Mouse (Mus musculus): ENCODE data around the gene Deup1. TPM values are rescaled to one million over a fixed set of nuclear protein-coding genes. Genes with fewer than 3 reads are reported as not detected.

Gene Deup1
- polyA plus RNA-seq, 1 experiment from 2014 or later = 2.3 TPM

- Histone ChIP-seq H3K27me3 (no peaks in the 10 kb centered on the region), H3K4me3 (no peak overlapping the region), H3K9ac (no peak overlapping the region), H3K4me1 (replicated peaks) (peaks cover 7% of the 10 kb centered on the region; the same call in 1 of the 2 replicates), H3K9me3 (no peaks in the 10 kb centered on the region), H3K4me2 (no peak overlapping the region), H3K27ac (replicated peaks) (no peak overlapping the region), H3K36me3 (no peaks in the 10 kb centered on the region)
- WGBS = 48% methylated on average over 10 of the region's 10 CpGs
- peak; percentile 45; the same call in 1 of the 2 replicates for ATAC-seq (ENCODE audit: low FRiP score, low read depth)
Observed at GRCm38 (mm10) chr9:15619020-15619590, 8.6 kb downstream of the Deup1 start.

- Histone ChIP-seq H3K9ac (no peak overlapping the region), H3K4me2 (no peak overlapping the region), H3K27ac (replicated peaks) (no peak overlapping the region), H3K4me1 (replicated peaks) (peaks cover 7% of the 10 kb centered on the region; the same call in 1 of the 2 replicates), H3K4me3 (no peak overlapping the region), H3K36me3 (no peaks in the 10 kb centered on the region), H3K9me3 (no peaks in the 10 kb centered on the region), H3K27me3 (no peaks in the 10 kb centered on the region)
- no peak for ATAC-seq (ENCODE audit: low FRiP score, low read depth)
- WGBS = 39% methylated on average over 7 of the region's 7 CpGs
Observed at GRCm38 (mm10) chr9:15617061-15617460, 10.7 kb downstream of the Deup1 start.

GRCm38 (mm10) chr9:15616471-15616870 lies 11.3 kb downstream of the Deup1 start:
- H3K9me3 ChIP-seq = no peaks in the 10 kb centered on the region
- no peak for ATAC-seq (ENCODE audit: low FRiP score, low read depth)
- no peak overlapping the region for H3K4me3 ChIP-seq
- no peaks in the 10 kb centered on the region for H3K36me3 ChIP-seq
- 66% methylated on average over 6 of the region's 6 CpGs for WGBS
- no peak overlapping the region for H3K4me2 ChIP-seq
- H3K27me3 ChIP-seq = no peaks in the 10 kb centered on the region
- peaks cover 7% of the 10 kb centered on the region; the same call in 1 of the 2 replicates for H3K4me1 ChIP-seq (replicated peaks)
- no peak overlapping the region for H3K27ac ChIP-seq (replicated peaks)
- no peak overlapping the region for H3K9ac ChIP-seq

GRCm38 (mm10) chr9:15609280-15609930 lies 18.3 kb downstream of the Deup1 start:
- Histone ChIP-seq H3K36me3 (no peaks in the 10 kb centered on the region), H3K9me3 (no peaks in the 10 kb centered on the region), H3K27me3 (no peaks in the 10 kb centered on the region), H3K4me3 (no peak overlapping the region), H3K27ac (replicated peaks) (no peak overlapping the region), H3K4me1 (replicated peaks) (no peaks in the 10 kb centered on the region), H3K4me2 (no peak overlapping the region), H3K9ac (no peak overlapping the region)
- 95% methylated on average over 5 of the region's 5 CpGs for WGBS
- ATAC-seq (ENCODE audit: low FRiP score, low read depth) = no peak

- ATAC-seq (ENCODE audit: low FRiP score, low read depth) = no peak
- H3K27ac ChIP-seq (replicated peaks) = no peak overlapping the region
- no peak overlapping the region for H3K4me3 ChIP-seq
- WGBS = 92% methylated on average over 2 of the region's 2 CpGs
- H3K4me2 ChIP-seq = no peak overlapping the region
- H3K9ac ChIP-seq = no peak overlapping the region
- no peaks in the 10 kb centered on the region for H3K27me3 ChIP-seq
- no peaks in the 10 kb centered on the region for H3K36me3 ChIP-seq
- H3K9me3 ChIP-seq = no peaks in the 10 kb centered on the region
- H3K4me1 ChIP-seq (replicated peaks) = no peaks in the 10 kb centered on the region
Observed at GRCm38 (mm10) chr9:15607601-15608000, 20.1 kb downstream of the Deup1 start.

- Histone ChIP-seq H3K27ac (replicated peaks) (no peak overlapping the region), H3K27me3 (no peaks in the 10 kb centered on the region), H3K4me2 (no peak overlapping the region), H3K9me3 (no peaks in the 10 kb centered on the region), H3K9ac (no peak overlapping the region), H3K4me1 (replicated peaks) (no peaks in the 10 kb centered on the region), H3K4me3 (no peak overlapping the region), H3K36me3 (no peaks in the 10 kb centered on the region)
- ATAC-seq (ENCODE audit: low FRiP score, low read depth) = no peak
- WGBS = 80% methylated on average over 8 of the region's 8 CpGs
Observed at GRCm38 (mm10) chr9:15603156-15603555, 24.6 kb downstream of the Deup1 start.

- no peak overlapping the region for H3K9ac ChIP-seq
- no peaks in the 10 kb centered on the region for H3K27me3 ChIP-seq
- 59% methylated on average over 5 of the region's 5 CpGs for WGBS
- H3K27ac ChIP-seq (replicated peaks) = no peak overlapping the region
- no peaks in the 10 kb centered on the region for H3K36me3 ChIP-seq
- no peaks in the 10 kb centered on the region for H3K9me3 ChIP-seq
- H3K4me1 ChIP-seq (replicated peaks) = 0 out of 2 replicates have a peak, but pooled peaks cover 5% of the 10 kb centered on the region
- no peak overlapping the region for H3K4me3 ChIP-seq
- H3K4me2 ChIP-seq = no peak overlapping the region
- ATAC-seq (ENCODE audit: low FRiP score, low read depth) = no peak
Observed at GRCm38 (mm10) chr9:15600859-15601540, 26.7 kb downstream of the Deup1 start.

- 61% methylated on average over 6 of the region's 6 CpGs for WGBS
- Histone ChIP-seq H3K36me3 (no peaks in the 10 kb centered on the region), H3K4me3 (no peak overlapping the region), H3K9ac (no peak overlapping the region), H3K4me1 (replicated peaks) (0 out of 2 replicates have a peak, but pooled peaks cover 5% of the 10 kb centered on the region), H3K27ac (replicated peaks) (no peak overlapping the region), H3K9me3 (no peaks in the 10 kb centered on the region), H3K27me3 (no peaks in the 10 kb centered on the region), H3K4me2 (no peak overlapping the region)
- ATAC-seq (ENCODE audit: low FRiP score, low read depth) = no peak
Observed at GRCm38 (mm10) chr9:15600156-15600858, 27.4 kb downstream of the Deup1 start.

- Histone ChIP-seq H3K4me2 (no peak overlapping the region), H3K4me3 (no peak overlapping the region), H3K27me3 (no peaks in the 10 kb centered on the region), H3K9me3 (no peaks in the 10 kb centered on the region), H3K4me1 (replicated peaks) (0 out of 2 replicates have a peak, but pooled peaks cover 5% of the 10 kb centered on the region), H3K36me3 (no peaks in the 10 kb centered on the region), H3K9ac (no peak overlapping the region), H3K27ac (replicated peaks) (no peak overlapping the region)
- no peak for ATAC-seq (ENCODE audit: low FRiP score, low read depth)
- 49% methylated on average over 4 of the region's 4 CpGs for WGBS
Observed at GRCm38 (mm10) chr9:15596598-15596997, 31.1 kb downstream of the Deup1 start.

GRCm38 (mm10) chr9:15594148-15594547 lies 33.6 kb downstream of the Deup1 start:
- Histone ChIP-seq H3K4me1 (replicated peaks) (0 out of 2 replicates have a peak, but pooled peaks cover 5% of the 10 kb centered on the region), H3K27ac (replicated peaks) (no peak overlapping the region), H3K4me3 (no peak overlapping the region), H3K9ac (no peak overlapping the region), H3K27me3 (no peaks in the 10 kb centered on the region), H3K4me2 (no peak overlapping the region), H3K9me3 (no peaks in the 10 kb centered on the region), H3K36me3 (no peaks in the 10 kb centered on the region)
- WGBS = 93% methylated on average over 4 of the region's 4 CpGs
- no peak for ATAC-seq (ENCODE audit: low FRiP score, low read depth)

GRCm38 (mm10) chr9:15587157-15587854 lies 40.4 kb downstream of the Deup1 start:
- Histone ChIP-seq H3K4me3 (no peak overlapping the region), H3K27ac (replicated peaks) (no peak overlapping the region), H3K4me2 (no peak overlapping the region), H3K9ac (no peak overlapping the region), H3K9me3 (no peaks in the 10 kb centered on the region), H3K36me3 (no peaks in the 10 kb centered on the region), H3K4me1 (replicated peaks) (no peaks in the 10 kb centered on the region), H3K27me3 (no peaks in the 10 kb centered on the region)
- 70% methylated on average over 6 of the region's 6 CpGs for WGBS
- ATAC-seq (ENCODE audit: low FRiP score, low read depth) = no peak
